Mouse (Mus musculus): ENCODE data around the gene Me3.

DNA sequence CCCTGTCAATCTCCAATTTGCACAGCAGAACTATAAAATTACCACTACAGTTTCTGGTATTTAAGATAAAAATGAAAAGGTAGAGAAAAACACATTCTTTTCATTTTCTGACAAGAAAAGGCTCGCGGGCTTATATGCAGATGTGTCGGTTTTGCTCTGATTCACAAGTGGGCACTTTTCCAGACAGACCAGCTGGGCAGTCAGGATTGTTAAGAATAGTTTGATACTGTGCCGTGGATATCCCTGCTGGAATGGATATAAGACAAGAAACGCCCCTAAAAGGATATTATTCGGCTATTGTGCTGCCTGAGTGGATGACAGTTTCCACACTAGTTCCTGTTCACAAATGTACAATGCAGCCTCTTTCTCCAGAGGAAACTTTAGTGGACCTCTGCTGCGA lies 116.2 kb downstream of the Me3 start:
- no peak for TF ChIP-seq POLR2A (IDR thresholded peaks at IDR 0.05; ENCODE audit: control insufficient read depth, extremely low read depth, insufficient read depth, low read length, poor library complexity)
- no peak for TF ChIP-seq CTCF (IDR thresholded peaks at IDR 0.05; ENCODE audit: borderline replicate concordance, control insufficient read depth, extremely low read depth, insufficient read depth, low read length, poor library complexity)

Data from thymus, adult 2 months (tissue).